Mouse (Mus musculus): ENCODE measurements at regions not wholly inside any gene's neighbourhood (a gene's known extent, or its start where the extent isn't known, plus 50 kb on each side); places are given as distances from the start of the nearest gene placed in this dataset.
"Not testable (repeated sequence)": the region's sequence is repeated elsewhere in the genome, so short reads cannot be mapped to it uniquely, and the experiment has no call there.

- 81% methylated on average over 7 of the region's 7 CpGs for WGBS
- not testable (repeated sequence) for ATAC-seq (ENCODE audit: extremely low read depth, insufficient number of reproducible peaks, low FRiP score, low TSS enrichment)
These were observed 119.6 kb downstream of the Tnfsf18 start for GRCm38 (mm10) chr1:161614091-161614490.

GRCm38 (mm10) chr1:161613658-161614057, 119.2 kb downstream of the Tnfsf18 start:
- not testable (repeated sequence) for H3K4me2 ChIP-seq; H3K27me3 ChIP-seq (replicated peaks); ATAC-seq (ENCODE audit: extremely low read depth, insufficient number of reproducible peaks, low FRiP score, low TSS enrichment); H3K9me3 ChIP-seq; H3K27ac ChIP-seq (replicated peaks); H3K4me1 ChIP-seq; H3K9ac ChIP-seq; H3K36me3 ChIP-seq; H3K4me3 ChIP-seq
- WGBS, result 85% methylated on average over 10 of the region's 10 CpGs

More at GRCm38 (mm10) chr1:161614091-161614490, 119.6 kb downstream of the Tnfsf18 start:
- H3K4me1 ChIP-seq; H3K4me2 ChIP-seq; H3K27me3 ChIP-seq (replicated peaks); H3K4me3 ChIP-seq; H3K9ac ChIP-seq; H3K27ac ChIP-seq (replicated peaks); H3K36me3 ChIP-seq; H3K9me3 ChIP-seq: not testable (repeated sequence)

- H3K27me3 ChIP-seq (replicated peaks), result no peaks in the 10 kb centered on the region
- no peaks in the 10 kb centered on the region for H3K36me3 ChIP-seq
- ATAC-seq (ENCODE audit: extremely low read depth, insufficient number of reproducible peaks, low FRiP score, low TSS enrichment), result no peak
- H3K4me1 ChIP-seq, result no peaks in the 10 kb centered on the region
- 62% methylated on average over 4 of the region's 4 CpGs for WGBS
- H3K27ac ChIP-seq (replicated peaks), result no peak overlapping the region
- no peak overlapping the region for H3K9ac ChIP-seq
- no peak overlapping the region for H3K4me3 ChIP-seq
- no peak overlapping the region for H3K4me2 ChIP-seq
- no peaks in the 10 kb centered on the region for H3K9me3 ChIP-seq
These were observed 113.0 kb downstream of the Tnfsf18 start for GRCm38 (mm10) chr1:161607446-161607845.

- no peak for ATAC-seq (ENCODE audit: extremely low read depth, insufficient number of reproducible peaks, low FRiP score, low TSS enrichment)
- no peak overlapping the region for H3K27ac ChIP-seq (replicated peaks)
- no peak overlapping the region for H3K9ac ChIP-seq
- no peak overlapping the region for H3K4me3 ChIP-seq
- H3K27me3 ChIP-seq (replicated peaks), result no peaks in the 10 kb centered on the region
- no peak overlapping the region for H3K4me2 ChIP-seq
- H3K36me3 ChIP-seq, result no peaks in the 10 kb centered on the region
- H3K9me3 ChIP-seq, result no peaks in the 10 kb centered on the region
- 70% methylated on average over 3 of the region's 3 CpGs for WGBS
- no peaks in the 10 kb centered on the region for H3K4me1 ChIP-seq
These were observed 107.7 kb downstream of the Tnfsf18 start for GRCm38 (mm10) chr1:161602150-161602549.

- Histone ChIP-seq H3K4me1 (no peaks in the 10 kb centered on the region), H3K27ac (replicated peaks) (no peak overlapping the region), H3K27me3 (replicated peaks) (no peaks in the 10 kb centered on the region), H3K36me3 (no peaks in the 10 kb centered on the region), H3K9ac (no peak overlapping the region), H3K4me3 (no peak overlapping the region), H3K4me2 (no peak overlapping the region), H3K9me3 (no peaks in the 10 kb centered on the region)
- 80% methylated on average over 2 of the region's 2 CpGs for WGBS
- no peak for ATAC-seq (ENCODE audit: extremely low read depth, insufficient number of reproducible peaks, low FRiP score, low TSS enrichment)
These were observed 106.7 kb downstream of the Tnfsf18 start for GRCm38 (mm10) chr1:161601167-161601566.

GRCm38 (mm10) chr1:161598167-161598566, 103.7 kb downstream of the Tnfsf18 start:
- no peak overlapping the region for H3K4me3 ChIP-seq
- no peaks in the 10 kb centered on the region for H3K4me1 ChIP-seq
- no peak overlapping the region for H3K27ac ChIP-seq (replicated peaks)
- WGBS, result 59% methylated on average over 3 of the region's 3 CpGs
- ATAC-seq (ENCODE audit: extremely low read depth, insufficient number of reproducible peaks, low FRiP score, low TSS enrichment), result no peak
- H3K36me3 ChIP-seq, result no peaks in the 10 kb centered on the region
- no peak overlapping the region for H3K9ac ChIP-seq
- H3K27me3 ChIP-seq (replicated peaks), result no peaks in the 10 kb centered on the region
- H3K9me3 ChIP-seq, result no peaks in the 10 kb centered on the region
- H3K4me2 ChIP-seq, result no peak overlapping the region

GRCm38 (mm10) chr1:161576530-161576929, 82.1 kb downstream of the Tnfsf18 start:
- H3K27me3 ChIP-seq (replicated peaks), result no peaks in the 10 kb centered on the region
- 45% methylated on average over 1 of the region's 1 CpGs for WGBS
- peaks cover 4% of the 10 kb centered on the region for H3K4me1 ChIP-seq
- H3K9ac ChIP-seq, result no peak overlapping the region
- no peak for ATAC-seq (ENCODE audit: extremely low read depth, insufficient number of reproducible peaks, low FRiP score, low TSS enrichment)
- no peaks in the 10 kb centered on the region for H3K36me3 ChIP-seq
- no peak overlapping the region for H3K4me2 ChIP-seq
- H3K9me3 ChIP-seq, result no peaks in the 10 kb centered on the region
- H3K27ac ChIP-seq (replicated peaks), result no peak overlapping the region
- H3K4me3 ChIP-seq, result no peak overlapping the region

GRCm38 (mm10) chr1:161575939-161576338, 81.5 kb downstream of the Tnfsf18 start:
- no peak overlapping the region for H3K4me2 ChIP-seq
- H3K27ac ChIP-seq (replicated peaks), result no peak overlapping the region
- no peaks in the 10 kb centered on the region for H3K36me3 ChIP-seq
- no peaks in the 10 kb centered on the region for H3K27me3 ChIP-seq (replicated peaks)
- H3K4me1 ChIP-seq, result peaks cover 4% of the 10 kb centered on the region
- no peak overlapping the region for H3K9ac ChIP-seq
- ATAC-seq (ENCODE audit: extremely low read depth, insufficient number of reproducible peaks, low FRiP score, low TSS enrichment), result no peak
- H3K9me3 ChIP-seq, result no peaks in the 10 kb centered on the region
- H3K4me3 ChIP-seq, result no peak overlapping the region
- WGBS, result 61% methylated on average over 7 of the region's 7 CpGs

GRCm38 (mm10) chr1:161575171-161575570, 80.7 kb downstream of the Tnfsf18 start:
- 81% methylated on average over 5 of the region's 5 CpGs for WGBS
- Histone ChIP-seq H3K27ac (replicated peaks) (no peak overlapping the region), H3K4me2 (no peak overlapping the region), H3K9ac (no peak overlapping the region), H3K9me3 (no peaks in the 10 kb centered on the region), H3K36me3 (no peaks in the 10 kb centered on the region), H3K4me1 (peaks cover 4% of the 10 kb centered on the region), H3K27me3 (replicated peaks) (no peaks in the 10 kb centered on the region), H3K4me3 (no peak overlapping the region)
- ATAC-seq (ENCODE audit: extremely low read depth, insufficient number of reproducible peaks, low FRiP score, low TSS enrichment), result no peak

GRCm38 (mm10) chr1:161570762-161571161, 76.3 kb downstream of the Tnfsf18 start:
- H3K27me3 ChIP-seq (replicated peaks), result no peaks in the 10 kb centered on the region
- H3K4me1 ChIP-seq, result no peaks in the 10 kb centered on the region
- H3K4me2 ChIP-seq, result no peak overlapping the region
- H3K36me3 ChIP-seq, result no peaks in the 10 kb centered on the region
- no peak for ATAC-seq (ENCODE audit: extremely low read depth, insufficient number of reproducible peaks, low FRiP score, low TSS enrichment)
- H3K27ac ChIP-seq (replicated peaks), result no peak overlapping the region
- no peaks in the 10 kb centered on the region for H3K9me3 ChIP-seq
- H3K4me3 ChIP-seq, result no peak overlapping the region
- 59% methylated on average over 3 of the region's 3 CpGs for WGBS
- no peak overlapping the region for H3K9ac ChIP-seq

- Histone ChIP-seq H3K9ac (no peak overlapping the region), H3K36me3 (no peaks in the 10 kb centered on the region), H3K27me3 (replicated peaks) (no peaks in the 10 kb centered on the region), H3K4me1 (no peaks in the 10 kb centered on the region), H3K4me3 (no peak overlapping the region), H3K27ac (replicated peaks) (no peak overlapping the region), H3K4me2 (no peak overlapping the region), H3K9me3 (no peaks in the 10 kb centered on the region)
- ATAC-seq (ENCODE audit: extremely low read depth, insufficient number of reproducible peaks, low FRiP score, low TSS enrichment), result no peak
These were observed 73.4 kb downstream of the Tnfsf18 start for GRCm38 (mm10) chr1:161567826-161568225.

- no peak overlapping the region for H3K9ac ChIP-seq
- H3K27ac ChIP-seq (replicated peaks), result no peak overlapping the region
- H3K27me3 ChIP-seq (replicated peaks), result no peaks in the 10 kb centered on the region
- no peaks in the 10 kb centered on the region for H3K4me1 ChIP-seq
- no peak overlapping the region for H3K4me2 ChIP-seq
- ATAC-seq (ENCODE audit: extremely low read depth, insufficient number of reproducible peaks, low FRiP score, low TSS enrichment), result no peak
- no peak overlapping the region for H3K4me3 ChIP-seq
- H3K9me3 ChIP-seq, result no peaks in the 10 kb centered on the region
- WGBS, result 51% methylated on average over 3 of the region's 3 CpGs
- no peaks in the 10 kb centered on the region for H3K36me3 ChIP-seq
These were observed 65.9 kb downstream of the Tnfsf18 start for GRCm38 (mm10) chr1:161560368-161560767.
